Mouse (Mus musculus) kidney, adult 2 months (tissue): ENCODE data around the gene Casp8.
"Not testable (repeated sequence)": the region's sequence is repeated elsewhere in the genome, so short reads cannot be mapped to it uniquely, and the experiment has no call there.

Experiments used
- CTCF ChIP-seq: fragments of 200-500 bp; conservative IDR thresholded peaks from 2 replicates; pipeline ENCODE4 v1.5.1; 2011; ENCODE audit warnings: low read depth, mild to moderate bottlenecking, control low read depth, low read length, moderate library complexity, mixed read lengths; ENCODE audit not compliant: insufficient read depth, insufficient read length
- POLR2A ChIP-seq: fragments of 200-500 bp; IDR thresholded peaks from one replicate; pipeline ENCODE4 v1.6.1; 2011; ENCODE audit warnings: low read depth, low read length, control low read depth

DNA sequence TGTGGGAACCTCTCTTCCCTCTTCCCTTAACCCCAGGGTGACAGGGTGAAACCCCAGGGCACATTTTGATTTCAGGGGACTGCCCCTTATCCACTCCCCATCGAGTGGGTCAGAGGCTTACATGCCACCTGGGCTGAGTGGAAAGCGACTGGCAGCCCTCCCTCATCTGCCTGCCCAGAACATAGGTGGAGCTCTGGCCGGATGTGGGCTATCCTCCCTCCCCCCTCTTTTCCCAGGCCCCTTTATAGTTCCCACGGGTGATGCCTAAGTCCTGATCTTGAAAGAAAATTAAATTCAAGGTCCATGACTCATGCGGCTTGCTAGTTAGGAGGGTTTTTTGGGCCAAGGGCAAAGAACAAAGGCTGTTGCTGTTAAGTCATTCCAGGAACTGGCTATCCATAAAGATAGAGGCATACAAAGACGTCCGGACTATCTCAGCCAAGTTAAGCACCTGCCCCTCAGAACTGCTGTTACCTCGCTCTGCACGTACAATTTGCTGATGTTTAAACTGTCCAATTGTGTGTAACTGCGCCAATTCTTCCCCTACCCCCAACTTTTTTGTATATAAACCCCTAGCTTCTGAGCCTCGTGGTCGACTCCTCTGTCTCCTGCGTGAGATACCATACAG lies 64.7 kb downstream of the Casp8 start:
- TF ChIP-seq CTCF, POLR2A: not testable (repeated sequence)
